Mouse (Mus musculus) neural tube, embryonic 11.5 days (tissue): Measurements from ENCODE around the gene Yae1d1. TPM values are rescaled to one million over a fixed set of nuclear protein-coding genes. Genes with fewer than 3 reads are reported as not detected.

Source experiments
- ATAC-seq: fragments of 200-750 bp; cut with Nextera tagmentation; 2 replicates; pipeline ENCODE4 v1.8.0; 2017; ENCODE audit warnings: moderate number of reproducible peaks, mild to moderate bottlenecking, moderate TSS enrichment, moderate library complexity; ENCODE audit not compliant: insufficient read depth, low FRiP score, low TSS enrichment
- DNase-seq: peaks from one replicate; pipeline ENCODE4 v3.0.0-alpha.2; 2015; ENCODE audit warnings: low spot score
- H3K27ac ChIP-seq: fragments of 300-500 bp; sonication (generic); 2 replicates; pipeline ENCODE4 v1.5.1; 2014; ENCODE audit warnings: low read depth, mild to moderate bottlenecking, low read length
- H3K27me3 ChIP-seq: fragments of 300-500 bp; sonication (generic); 2 replicates; pipeline ENCODE4 v1.6.1; 2014; ENCODE audit warnings: mild to moderate bottlenecking, low read length, mixed read lengths; ENCODE audit not compliant: control insufficient read depth, insufficient read depth
- H3K36me3 ChIP-seq: fragments of 300-500 bp; sonication (generic); 2 replicates; pipeline ENCODE4 v1.6.1; 2014; ENCODE audit warnings: mild to moderate bottlenecking, low read length, moderate library complexity, mixed read lengths; ENCODE audit not compliant: control insufficient read depth, insufficient read depth
- H3K4me1 ChIP-seq: fragments of 300-500 bp; sonication (generic); 2 replicates; pipeline ENCODE4 v1.6.1; 2014; ENCODE audit warnings: low read length, mixed read lengths; ENCODE audit not compliant: control insufficient read depth, insufficient read depth
- H3K4me2 ChIP-seq: fragments of 300-500 bp; sonication (generic); 2 replicates; pipeline ENCODE4 v1.6.1; 2014; ENCODE audit warnings: low read depth, mild to moderate bottlenecking, moderate library complexity
- H3K4me3 ChIP-seq: fragments of 300-500 bp; sonication (generic); 2 replicates; pipeline ENCODE4 v1.5.1; 2014; ENCODE audit warnings: low read depth, low read length
- H3K9ac ChIP-seq: fragments of 300-500 bp; sonication (generic); 2 replicates; pipeline ENCODE4 v1.6.1; 2014; ENCODE audit warnings: mild to moderate bottlenecking, low read length
- H3K9me3 ChIP-seq: fragments of 300-500 bp; sonication (generic); 2 replicates; pipeline ENCODE4 v1.6.1; 2016; ENCODE audit warnings: low read length; ENCODE audit not compliant: control insufficient read depth
- WGBS: fragments of 180-500 bp; shearing (Covaris S2); extraction: QIAGEN DNeasy Blood & Tissue Kit; methylation state at CpG from one replicate; pipeline ENCODE4 v1.1.7; 2014; 5-methylcytosine and 5-hydroxymethylcytosine counted together
- polyA plus RNA-seq: library from polyadenylated mRNA; unstranded; fragments of >200 nt; fragmentation: Nextera tagmentation; extraction: Ambion mirVana; gene quantifications from 2 replicates; pipeline ENCODE4 v1.2.1, GENCODE M21; 2014

Gene Yae1d1
- polyA plus RNA-seq, 1 experiment from 2014 or later: 87.5 TPM

GRCm38 (mm10) chr13:17944078-17944917 is 48.9 kb downstream of the Yae1d1 start, which contains the start of gene Rala:
Rala (minus strand) TSS chr13:17944239.
- Histone ChIP-seq H3K4me3 (peak within 1 kb of the TSS; percentile 92), H3K4me1 (peaks cover 4% of the 10 kb centered on the region; the same call in 1 of the 2 replicates), H3K27me3 (no peaks in the 10 kb centered on the region), H3K4me2 (peak within 1 kb of the TSS; percentile 61), H3K36me3 (no peaks in the 10 kb centered on the region), H3K27ac (peak within 1 kb of the TSS; percentile 89), H3K9me3 (no peaks in the 10 kb centered on the region), H3K9ac (peak within 1 kb of the TSS; percentile 93)
- ATAC-seq: peak; percentile 100
- 12% methylated on average over 55 of the region's 69 CpGs for WGBS
- DNase-seq: peak; percentile 93

GRCm38 (mm10) chr13:17943306-17944077 is 49.7 kb downstream of the Yae1d1 start:
- peak; percentile 78 for ATAC-seq
- Histone ChIP-seq H3K4me1 (peaks cover 4% of the 10 kb centered on the region; the same call in 1 of the 2 replicates), H3K4me3 (peak overlapping the region; percentile 92), H3K27me3 (no peaks in the 10 kb centered on the region), H3K4me2 (peak overlapping the region; percentile 61), H3K36me3 (no peaks in the 10 kb centered on the region), H3K27ac (peak overlapping the region; percentile 89), H3K9ac (peak overlapping the region; percentile 93), H3K9me3 (no peaks in the 10 kb centered on the region)
- no peak for DNase-seq
- WGBS: under 1% methylated on average over 67 of the region's 70 CpGs

GRCm38 (mm10) chr13:17942338-17942737 is 50.8 kb downstream of the Yae1d1 start:
- ATAC-seq (no peak), DNase-seq (no peak)
- Histone ChIP-seq H3K4me1 (peaks cover 4% of the 10 kb centered on the region; the same call in 1 of the 2 replicates), H3K27me3 (no peaks in the 10 kb centered on the region), H3K27ac (no peak overlapping the region), H3K4me2 (no peak overlapping the region), H3K4me3 (no peak overlapping the region), H3K9me3 (no peaks in the 10 kb centered on the region), H3K9ac (no peak overlapping the region), H3K36me3 (no peaks in the 10 kb centered on the region)
- WGBS: 70% methylated on average over 6 of the region's 6 CpGs

Other genes with a start within 250 kb of the Yae1d1 start
- gene Cdk13, start 188.3 kb downstream of the Yae1d1 start, polyA plus RNA-seq: 18.8 and 20.9 TPM in 2 replicates
- gene Rala, start 49.1 kb downstream of the Yae1d1 start, polyA plus RNA-seq: 140 and 150 TPM in 2 replicates